ENCODE assay signal across 9 mouse cellular contexts in the genomic region with DNA sequence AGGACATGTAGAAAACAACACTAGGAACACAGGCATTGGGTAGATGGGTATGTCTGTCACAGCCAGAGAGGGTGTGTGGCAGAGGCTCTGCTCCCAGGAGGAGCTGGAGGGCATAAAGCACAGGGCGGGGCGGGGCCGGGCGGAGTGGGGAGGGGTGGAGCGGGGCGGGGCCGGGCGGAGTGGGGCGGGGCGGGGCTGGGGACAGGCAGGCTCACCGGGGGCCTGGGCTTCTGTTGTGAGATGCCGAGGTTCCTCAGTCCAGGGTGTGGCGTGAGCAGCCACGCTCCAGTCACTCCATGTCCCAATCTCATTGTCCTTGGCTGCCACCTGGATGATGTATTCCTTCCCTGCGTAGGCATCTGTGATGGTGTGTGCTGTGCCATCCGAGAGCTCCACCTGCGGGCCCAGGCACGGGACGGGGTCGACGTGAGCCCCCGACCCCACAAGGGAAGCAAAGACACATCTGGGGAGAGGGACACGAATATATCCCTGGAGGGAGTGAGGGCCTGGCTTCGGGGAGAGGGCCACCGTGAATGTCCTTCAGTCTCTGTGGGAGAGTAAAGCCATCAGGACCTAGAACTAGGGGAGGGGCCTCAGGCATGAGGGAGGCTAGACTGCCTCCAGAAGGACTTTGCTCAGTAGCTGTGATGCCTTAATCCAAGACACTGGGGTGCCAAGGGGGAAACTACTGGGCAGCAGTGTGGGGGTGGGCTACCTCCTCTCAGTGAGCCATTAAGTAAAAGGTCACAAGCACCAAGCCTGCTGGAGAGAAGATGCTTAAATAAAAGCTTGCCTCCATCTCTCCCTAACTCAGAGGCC. TPM values are rescaled to one million over a fixed set of nuclear protein-coding genes. Genes with fewer than 3 reads are reported as not detected.
A peak's percentile ranks its signal among the peaks of the same experiment; 100 is the strongest.
DNase-seq lines count a peak whose midpoint lies in the region; ATAC-seq lines count a peak whose summit lies in the region.
"Had no signal": no experiment of that assay in that cellular context is flagged by ENCODE, and none has a peak within 500 bp of the region (broad histone marks: within the 10 kb centered on the region; RNA-seq: fewer than 3 reads in every experiment).

No protein-coding gene starts in this region.

- peaks cover 17% of the 10 kb centered on the region for H3K36me3 ChIP-seq in midbrain, embryonic 11.5 days (ENCODE audit: control insufficient read depth, insufficient read depth, low read length)
- peaks cover 3% of the 10 kb centered on the region; the same call in 1 of the 2 replicates for H3K36me3 ChIP-seq in midbrain, embryonic 16.5 days (ENCODE audit: control insufficient read depth, insufficient read depth, low read length)
- H3K36me3 ChIP-seq in forebrain, embryonic 13.5 days (ENCODE audit: poor library complexity, severe bottlenecking): peaks cover 66% of the 10 kb centered on the region
- no peaks in the 10 kb centered on the region for H3K36me3 ChIP-seq in stomach, embryonic 15.5 days

- H3K9ac ChIP-seq in midbrain, embryonic 11.5 days (ENCODE audit: low read length): no peak overlapping the region
- no peak overlapping the region for H3K9ac ChIP-seq in midbrain, embryonic 16.5 days (ENCODE audit: low read depth, low read length)
- H3K9ac ChIP-seq in forebrain, embryonic 13.5 days: peak overlapping the region; percentile 12; the same call in 1 of the 2 replicates
- H3K9ac ChIP-seq in stomach, embryonic 15.5 days: no peak overlapping the region

- peak; percentile 17; the same call in 1 of the 2 replicates for ATAC-seq in midbrain, embryonic 11.5 days (ENCODE audit: low FRiP score)
- ATAC-seq in midbrain, embryonic 16.5 days: no peak
- ATAC-seq in forebrain, embryonic 13.5 days: no peak
- ATAC-seq in stomach, embryonic 15.5 days (ENCODE audit: insufficient read depth, low FRiP score, low read depth): peak; percentile 12; the same call in 1 of the 2 replicates

- WGBS in midbrain, embryonic 11.5 days: 18% methylated on average over 23 of the region's 25 CpGs
- 28% methylated on average over 16 of the region's 25 CpGs for WGBS in midbrain, embryonic 16.5 days
- 20% methylated on average over 24 of the region's 25 CpGs for WGBS in forebrain, embryonic 13.5 days
- WGBS in stomach, embryonic 15.5 days: 25% methylated on average over 16 of the region's 25 CpGs

- intact Hi-C loops in gastrocnemius, postnatal 14 days (cut with DNase I; ENCODE audit: low total_unique reads): loop anchor here (5.0 kb wide), 1 partner anchor 49 kb away; no protein-coding TSS in a partner anchor

- H3K4me1 ChIP-seq in midbrain, embryonic 11.5 days (ENCODE audit: control insufficient read depth, insufficient read depth, low read length): peaks cover 26% of the 10 kb centered on the region
- peaks cover 9% of the 10 kb centered on the region for H3K4me1 ChIP-seq in midbrain, embryonic 16.5 days (ENCODE audit: control insufficient read depth, insufficient read depth, low read length)
- peaks cover 63% of the 10 kb centered on the region for H3K4me1 ChIP-seq in forebrain, embryonic 13.5 days
- peaks cover 14% of the 10 kb centered on the region; the same call in 1 of the 2 replicates for H3K4me1 ChIP-seq in stomach, embryonic 15.5 days

- no peaks in the 10 kb centered on the region for H3K9me3 ChIP-seq in midbrain, embryonic 11.5 days (ENCODE audit: control insufficient read depth, low read length)
- no peaks in the 10 kb centered on the region for H3K9me3 ChIP-seq in midbrain, embryonic 16.5 days (replicated peaks; ENCODE audit: control insufficient read depth, low read length, poor library complexity, severe bottlenecking)
- no peaks in the 10 kb centered on the region for H3K9me3 ChIP-seq in forebrain, embryonic 13.5 days (replicated peaks)
- H3K9me3 ChIP-seq in stomach, embryonic 15.5 days: no peaks in the 10 kb centered on the region

- DNase-seq in midbrain, embryonic 11.5 days (ENCODE audit: low spot score, missing footprints): no peak
- peak; percentile 46 to 58 for DNase-seq in kidney, postnatal 36 days
- DNase-seq in right cerebral cortex, adult 2 months (ENCODE audit: low spot score in 2 of 2): no peak
- no peak for DNase-seq in gastrocnemius, postnatal 14 days
- DNase-seq: thymus, postnatal 14 days had no signal

- H3K27ac ChIP-seq in midbrain, embryonic 11.5 days (ENCODE audit: low read depth, low read length): no peak overlapping the region
- H3K27ac ChIP-seq in midbrain, embryonic 16.5 days (ENCODE audit: low read length): no peak overlapping the region
- no peak overlapping the region for H3K27ac ChIP-seq in forebrain, embryonic 13.5 days
- H3K27ac ChIP-seq in stomach, embryonic 15.5 days: no peak overlapping the region

- H3K4me2 ChIP-seq in midbrain, embryonic 11.5 days: no peak overlapping the region
- no peak overlapping the region for H3K4me2 ChIP-seq in midbrain, embryonic 16.5 days (ENCODE audit: low read length)
- H3K4me2 ChIP-seq in forebrain, embryonic 13.5 days: no peak overlapping the region
- 0 out of 2 replicates have a peak overlapping the region, but pooled peaks have one; percentile 16 for H3K4me2 ChIP-seq in stomach, embryonic 15.5 days

- no peak overlapping the region for H3K4me3 ChIP-seq in midbrain, embryonic 11.5 days (ENCODE audit: low read depth, low read length)
- H3K4me3 ChIP-seq in midbrain, embryonic 16.5 days (ENCODE audit: low read depth, low read length): no peak overlapping the region
- no peak overlapping the region for H3K4me3 ChIP-seq in forebrain, embryonic 13.5 days
- H3K4me3 ChIP-seq in stomach, embryonic 15.5 days (replicated peaks): no peak overlapping the region

- no peaks in the 10 kb centered on the region for H3K27me3 ChIP-seq in midbrain, embryonic 11.5 days (ENCODE audit: control insufficient read depth, insufficient read depth, low read length)
- no peaks in the 10 kb centered on the region for H3K27me3 ChIP-seq in midbrain, embryonic 16.5 days (ENCODE audit: control insufficient read depth, insufficient read depth, low read depth, low read length)
- H3K27me3 ChIP-seq in forebrain, embryonic 13.5 days: no peaks in the 10 kb centered on the region
- no peaks in the 10 kb centered on the region for H3K27me3 ChIP-seq in stomach, embryonic 15.5 days (replicated peaks)

RNA-seq across cellular contexts. Expression of a gene that starts 18.7 kb away (rescaled TPM):
- 30.4 and 32.9 TPM in 2 replicates for polyA plus RNA-seq in midbrain, embryonic 11.5 days (2014; fragmentation: Nextera tagmentation; extraction: Ambion mirVana)
- polyA plus RNA-seq in midbrain, embryonic 16.5 days (2015; fragmentation: Nextera tagmentation; extraction: Ambion mirVana): 103 and 120 TPM in 2 replicates
- polyA plus RNA-seq in forebrain, embryonic 13.5 days (2015; fragmentation: Nextera tagmentation; extraction: Ambion mirVana): 47.8 and 50.6 TPM in 2 replicates
- 18.3 and 24.0 TPM in 2 replicates for polyA plus RNA-seq in stomach, embryonic 15.5 days (2015; fragmentation: Nextera tagmentation; extraction: Ambion mirVana)
- 1 to 10 TPM; 6.7 to 9.9 TPM for total RNA-seq in gastrocnemius, postnatal 14 days (2021)
- total RNA-seq: neutrophil, adult 5-6 weeks had no signal

RNA-seq across cellular contexts. Expression of a gene that starts 38.1 kb away (rescaled TPM):
- polyA plus RNA-seq in midbrain, embryonic 11.5 days (2014; fragmentation: Nextera tagmentation; extraction: Ambion mirVana): 25.7 and 33.8 TPM in 2 replicates
- polyA plus RNA-seq in midbrain, embryonic 16.5 days (2015; fragmentation: Nextera tagmentation; extraction: Ambion mirVana): 28.1 and 28.3 TPM in 2 replicates
- polyA plus RNA-seq in forebrain, embryonic 13.5 days (2015; fragmentation: Nextera tagmentation; extraction: Ambion mirVana): 21.1 and 21.8 TPM in 2 replicates
- polyA plus RNA-seq in stomach, embryonic 15.5 days (2015; fragmentation: Nextera tagmentation; extraction: Ambion mirVana): 8.3 and 11.8 TPM in 2 replicates
- 10 to 100 TPM; 15.3 to 38.0 TPM for total RNA-seq in gastrocnemius, postnatal 14 days (2021)
- total RNA-seq: neutrophil, adult 5-6 weeks had no signal

RNA-seq across cellular contexts. Expression of a gene that starts 41.0 kb away (rescaled TPM):
- 55.2 and 57.9 TPM in 2 replicates for polyA plus RNA-seq in midbrain, embryonic 11.5 days (2014; fragmentation: Nextera tagmentation; extraction: Ambion mirVana)
- polyA plus RNA-seq in midbrain, embryonic 16.5 days (2015; fragmentation: Nextera tagmentation; extraction: Ambion mirVana): 31.5 and 36.3 TPM in 2 replicates
- polyA plus RNA-seq in forebrain, embryonic 13.5 days (2015; fragmentation: Nextera tagmentation; extraction: Ambion mirVana): 28.1 and 30.7 TPM in 2 replicates
- 153 and 157 TPM in 2 replicates for polyA plus RNA-seq in stomach, embryonic 15.5 days (2015; fragmentation: Nextera tagmentation; extraction: Ambion mirVana)
- total RNA-seq in gastrocnemius, postnatal 14 days (2021): 10 to 100 TPM; 49.3 to 56.9 TPM

RNA-seq across cellular contexts. Expression of a gene that starts 54.6 kb away (rescaled TPM):
- polyA plus RNA-seq in midbrain, embryonic 11.5 days (2014; fragmentation: Nextera tagmentation; extraction: Ambion mirVana): 69.3 and 85.9 TPM in 2 replicates
- polyA plus RNA-seq in midbrain, embryonic 16.5 days (2015; fragmentation: Nextera tagmentation; extraction: Ambion mirVana): 52.3 and 52.4 TPM in 2 replicates
- polyA plus RNA-seq in forebrain, embryonic 13.5 days (2015; fragmentation: Nextera tagmentation; extraction: Ambion mirVana): 80.7 and 83.8 TPM in 2 replicates
- 59.5 and 61.1 TPM in 2 replicates for polyA plus RNA-seq in stomach, embryonic 15.5 days (2015; fragmentation: Nextera tagmentation; extraction: Ambion mirVana)
- total RNA-seq in gastrocnemius, postnatal 14 days (2021): 10 to 100 TPM; 40.3 to 49.9 TPM

Comparison
In these comparisons a context has a peak if more than half of its experiments do, and no peak if none do; other contexts are left out.
1. ATAC-seq: peak in midbrain, embryonic 11.5 days (single experiment) and stomach, embryonic 15.5 days (single experiment); none in midbrain, embryonic 16.5 days (single experiment) and forebrain, embryonic 13.5 days (single experiment).
2. DNase-seq: peak in kidney, postnatal 36 days (2 of 2); none in midbrain, embryonic 11.5 days (single experiment), right cerebral cortex, adult 2 months (0 of 2) and gastrocnemius, postnatal 14 days (single experiment).